Mouse (Mus musculus) CH12.LX (cell line): ENCODE measurements around the gene Vmn1r199. TPM values are rescaled to one million over a fixed set of nuclear protein-coding genes. Genes with fewer than 3 reads are reported as not detected.
A peak's percentile ranks its signal among the peaks of the same experiment; 100 is the strongest.

Source experiments
- DNase-seq: peaks from one replicate; pipeline ENCODE4 v3.0.0-alpha.2; 2013; ENCODE audit errors: extremely low read depth
- H3K27ac ChIP-seq: 2 replicates; pipeline ENCODE4 v1.5.1; 2012; ENCODE audit warnings: low read depth, mild to moderate bottlenecking, control low read depth, moderate library complexity; ENCODE audit not compliant: insufficient read depth
- H3K27me3 ChIP-seq: replicated peaks from 2 replicates; pipeline ENCODE3; 2012; ENCODE audit warnings: inconsistent platforms
- H3K36me3 ChIP-seq, 2 experiments: replicated peaks in 1 of 2; 2 replicates each; pipeline versions ENCODE3 to v1.6.1; 2012; ENCODE audit warnings: inconsistent platforms in 1 of 2, low read length in 1 of 2, mild to moderate bottlenecking in 1 of 2, mixed read lengths in 1 of 2, moderate library complexity in 1 of 2; ENCODE audit not compliant: control insufficient read depth in 1 of 2, insufficient read depth in 1 of 2
- H3K4me1 ChIP-seq, 2 experiments: 2 replicates each; pipeline ENCODE4 v1.6.1; 2012; ENCODE audit warnings: inconsistent platforms in 1 of 2, moderate library complexity in 1 of 2; ENCODE audit not compliant: insufficient read depth in 2 of 2, control insufficient read depth in 1 of 2
- H3K4me2 ChIP-seq: 2 replicates; pipeline ENCODE4 v1.6.1; 2012; ENCODE audit warnings: low read depth, mild to moderate bottlenecking, control low read depth; ENCODE audit not compliant: poor library complexity, insufficient read depth, severe bottlenecking
- H3K4me3 ChIP-seq, 3 experiments: fragments of 150-350 bp in 1 of 3; sonication (generic) in 1 of 3; replicated peaks in 1 of 3; 2 replicates each; pipeline versions ENCODE3 to v1.5.1; 2011 to 2012; ENCODE audit warnings: low read depth in 2 of 3, low read length in 2 of 3, mild to moderate bottlenecking in 2 of 3, moderate library complexity in 2 of 3, control low read depth in 1 of 3, improper control_type of control experiment in 1 of 3, inconsistent platforms in 1 of 3, mixed read lengths in 1 of 3; ENCODE audit not compliant: poor library complexity in 1 of 3
- H3K79me2 ChIP-seq: replicated peaks from 2 replicates; pipeline ENCODE4 v1.6.1; 2012; ENCODE audit warnings: mild to moderate bottlenecking, moderate library complexity; ENCODE audit not compliant: control insufficient read depth, poor library complexity, insufficient read depth, severe bottlenecking; ENCODE audit errors: extremely low read depth
- H3K9ac ChIP-seq: 2 replicates; pipeline ENCODE4 v1.6.1; 2012; ENCODE audit warnings: low read depth, mild to moderate bottlenecking, control low read depth, moderate library complexity; ENCODE audit not compliant: insufficient read depth
- H3K9me3 ChIP-seq: replicated peaks from 2 replicates; pipeline ENCODE3; 2012; ENCODE audit warnings: low read length, inconsistent platforms, mixed read lengths
- CHD2 ChIP-seq: IDR thresholded peaks from 2 replicates; pipeline ENCODE4 v1.6.1; 2011; ENCODE audit warnings: low read length, improper control_type of control experiment
- ETS1 ChIP-seq: conservative IDR thresholded peaks from 2 replicates; pipeline ENCODE4 v1.6.1; 2012; ENCODE audit warnings: low read depth, mild to moderate bottlenecking, inconsistent platforms, low read length, improper control_type of control experiment, moderate library complexity
- GABPA ChIP-seq: IDR thresholded peaks from 2 replicates; pipeline ENCODE4 v1.6.1; 2012; ENCODE audit warnings: low read depth, low read length, improper control_type of control experiment, inconsistent platforms; ENCODE audit not compliant: insufficient replicate concordance
- JUN ChIP-seq: IDR thresholded peaks from 2 replicates; pipeline ENCODE4 v1.6.1; 2011; ENCODE audit warnings: low read depth, mild to moderate bottlenecking, low read length, improper control_type of control experiment, moderate library complexity; ENCODE audit not compliant: insufficient read depth
- JUND ChIP-seq: conservative IDR thresholded peaks from 2 replicates; pipeline ENCODE4 v1.6.1; 2011; ENCODE audit warnings: low read depth, low read length, improper control_type of control experiment
- KAT2A ChIP-seq: IDR thresholded peaks from 2 replicates; pipeline ENCODE4 v1.6.1; 2012; ENCODE audit warnings: low read length, improper control_type of control experiment, inconsistent platforms; ENCODE audit not compliant: insufficient replicate concordance
- MAFK ChIP-seq: IDR thresholded peaks from 2 replicates; pipeline ENCODE4 v1.6.1; 2011; ENCODE audit warnings: low read length, improper control_type of control experiment; ENCODE audit not compliant: insufficient replicate concordance
- MAX ChIP-seq: IDR thresholded peaks from 2 replicates; pipeline ENCODE4 v1.6.1; 2011; ENCODE audit warnings: low read length, improper control_type of control experiment
- MAZ ChIP-seq: IDR thresholded peaks from 2 replicates; pipeline ENCODE4 v1.6.1; 2012; ENCODE audit warnings: low read depth, mild to moderate bottlenecking, inconsistent platforms, low read length, improper control_type of control experiment, moderate library complexity
- NELFE ChIP-seq: IDR thresholded peaks from 2 replicates; pipeline ENCODE4 v1.6.1; 2011; ENCODE audit warnings: low read depth, low read length, improper control_type of control experiment
- RAD21 ChIP-seq: IDR thresholded peaks from 2 replicates; pipeline ENCODE4 v1.6.1; 2011; ENCODE audit warnings: low read depth, mild to moderate bottlenecking, low read length, improper control_type of control experiment, moderate library complexity
- ZKSCAN1 ChIP-seq: IDR thresholded peaks from 2 replicates; pipeline ENCODE4 v1.6.1; 2012; ENCODE audit warnings: low read depth, inconsistent platforms, low read length, improper control_type of control experiment, borderline replicate concordance
- dilution Hi-C: fragments of 300-500 bp; cut with MboI; formaldehyde crosslinking; loops from 2 replicates; pipeline ENCODE4 v1.14.3; 2020; ENCODE audit warnings: low sequenced_read_pairs; ENCODE audit not compliant: extremely low pct_unique_long_range_greater_than_20kb, extremely low pct_ligation_motif_present
- in situ Hi-C: fragments of 300-500 bp; cut with MboI; formaldehyde crosslinking; loops from 3 replicates; pipeline ENCODE4 v1.14.3; 2019; ENCODE audit warnings: low sequenced_read_pairs, low pct_ligation_motif_present, low pct_unique_long_range_greater_than_20kb, mixed read lengths
- polyA plus RNA-seq: library from polyadenylated mRNA; unstranded; fragments of >175 nt; gene quantifications from 2 replicates; pipeline ENCODE4 v1.2.1, GENCODE M21; 2012; ENCODE audit warnings: low read depth; ENCODE audit not compliant: insufficient read length
- total RNA-seq, 2 experiments: library from RNA; depleted of rRNA; stranded (reverse); fragments of 300-350 nt in 1 of 2; fragments of >200 nt in 1 of 2; gene quantifications; 2 replicates each; pipeline ENCODE4 v1.2.3; 2012 to 2014

The Vmn1r199 gene
- total RNA-seq (2012; rRNA removed) (not detected in 2 replicates), total RNA-seq (2014; rRNA removed) (not detected in 2 replicates), polyA plus RNA-seq (not detected in 2 replicates)

DNA sequence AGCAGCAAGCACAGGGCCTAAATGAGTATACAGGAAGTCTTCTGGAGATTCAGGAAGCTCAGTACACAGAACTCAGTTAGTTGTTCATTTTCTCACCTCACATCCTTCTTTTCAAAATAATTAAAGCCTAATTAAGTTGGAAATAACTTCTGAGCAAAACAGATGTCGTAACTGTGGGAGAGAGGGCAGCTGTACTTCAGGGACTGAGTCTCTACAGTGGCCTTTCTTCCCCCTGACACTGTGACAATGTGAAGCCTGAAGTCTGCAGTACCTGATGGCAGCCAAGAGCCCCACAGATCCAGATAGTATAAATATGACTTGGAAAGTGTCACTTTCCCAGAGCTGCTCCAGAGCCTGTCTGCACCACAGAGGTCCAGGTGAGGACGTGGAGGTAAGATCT lies at the start of gene Vmn1r199:
Gene Vmn1r199 (plus strand): TSS at position 301 of the 400 bp plus-strand sequence.
- Histone ChIP-seq H3K4me1 (peaks cover 0 to 37% of the 10 kb centered on the region in 2 experiments; a peak in 2 of 4 replicates), H3K36me3 (no peaks in the 10 kb centered on the region), H3K4me2 (no peak within 1 kb of the TSS), H3K27ac (no peak within 1 kb of the TSS), H3K9ac (no peak within 1 kb of the TSS), H3K79me2 (no peaks in the 10 kb centered on the region)
- no peak for TF ChIP-seq ETS1
- TF ChIP-seq, all 38 proteins: peak for 0
- Histone ChIP-seq H3K9me3 (no peaks in the 10 kb centered on the region), H3K4me3 (no peak within 1 kb of the TSS), H3K27me3 (no peaks in the 10 kb centered on the region)
- in situ Hi-C loops (no loop called here), dilution Hi-C loops (no loop called here)
- no peak for DNase-seq

DNA sequence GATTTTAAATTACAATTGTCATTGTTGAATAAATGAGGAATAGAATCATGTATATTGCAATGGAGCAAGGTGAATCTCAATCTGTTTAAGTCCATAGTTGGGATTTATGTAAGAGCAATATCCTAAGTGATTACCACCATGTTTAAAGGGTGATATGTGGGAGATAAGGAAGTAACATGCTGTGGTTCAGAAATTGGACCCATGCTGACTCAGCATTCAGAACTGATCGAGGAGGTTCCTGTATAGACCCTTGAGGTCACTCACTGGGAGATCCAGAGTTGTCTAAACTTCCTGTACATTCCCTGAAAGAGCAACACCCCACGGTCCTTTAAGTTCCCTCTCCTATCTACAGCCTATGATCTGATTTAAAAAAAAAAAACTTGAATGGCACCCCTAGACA lies 46.3 kb upstream of the Vmn1r199 start:
- in situ Hi-C loops: no loop called here
- no peak overlapping the region for H3K4me2 ChIP-seq
- H3K4me3 ChIP-seq: no peak overlapping the region
- no peaks in the 10 kb centered on the region for H3K27me3 ChIP-seq
- no peaks in the 10 kb centered on the region for H3K9me3 ChIP-seq
- DNase-seq: no peak
- no peak overlapping the region for H3K27ac ChIP-seq
- dilution Hi-C loops: no loop called here
- no peaks in the 10 kb centered on the region for H3K79me2 ChIP-seq
- H3K9ac ChIP-seq: no peak overlapping the region
- H3K4me1 ChIP-seq: no peaks in the 10 kb centered on the region
- peak; percentile 91 for TF ChIP-seq MAFK
- no peak for TF ChIP-seq ZKSCAN1
- H3K36me3 ChIP-seq: no peaks in the 10 kb centered on the region

DNA sequence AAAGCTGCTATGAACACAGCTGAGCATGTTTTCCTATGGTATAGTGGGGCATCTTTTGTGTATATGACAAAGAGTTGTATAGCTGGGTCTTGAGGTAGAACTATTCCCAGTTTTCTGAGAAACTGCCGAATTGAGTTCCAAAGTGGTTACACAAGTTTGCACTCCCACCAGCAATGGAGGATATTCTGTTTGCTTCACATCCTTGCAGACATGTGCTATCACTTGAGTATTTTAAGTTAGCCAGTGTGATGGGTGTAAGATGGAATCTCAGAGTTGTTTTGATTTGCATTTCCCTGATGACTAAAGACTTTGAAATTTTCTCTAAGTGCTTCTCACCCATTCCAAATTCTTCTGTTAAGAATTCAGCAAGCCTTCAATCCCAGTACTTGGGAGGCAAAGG lies 44.1 kb upstream of the Vmn1r199 start:
- Histone ChIP-seq H3K4me2 (no peak overlapping the region), H3K9me3 (no peaks in the 10 kb centered on the region), H3K79me2 (no peaks in the 10 kb centered on the region), H3K27ac (no peak overlapping the region), H3K9ac (no peak overlapping the region), H3K4me1 (no peaks in the 10 kb centered on the region), H3K36me3 (no peaks in the 10 kb centered on the region), H3K4me3 (no peak overlapping the region), H3K27me3 (no peaks in the 10 kb centered on the region)
- in situ Hi-C loops (no loop called here), dilution Hi-C loops (no loop called here)
- TF ChIP-seq KAT2A: no peak
- TF ChIP-seq JUND: no peak
- TF ChIP-seq JUN: no peak
- TF ChIP-seq MAX: no peak
- TF ChIP-seq RAD21: no peak
- no peak for TF ChIP-seq MAZ
- TF ChIP-seq NELFE: no peak
- TF ChIP-seq CHD2: no peak
- TF ChIP-seq GABPA: no peak
- DNase-seq: no peak
